Mouse (Mus musculus) cerebellum, adult 2 months (tissue): Measurements from ENCODE around the gene Gm21954.

ENCODE experiments used
- CTCF ChIP-seq: fragments of 200-500 bp; IDR thresholded peaks from 2 replicates; pipeline ENCODE4 v1.5.1; 2011; ENCODE audit warnings: low read depth, mild to moderate bottlenecking, control low read depth, low read length, moderate library complexity, borderline replicate concordance; ENCODE audit not compliant: insufficient read depth
- POLR2A ChIP-seq: fragments of 200-500 bp; IDR thresholded peaks from 2 replicates; pipeline ENCODE4 v1.6.1; 2011; ENCODE audit warnings: low read length, control low read depth, borderline replicate concordance; ENCODE audit not compliant: insufficient read depth

DNA sequence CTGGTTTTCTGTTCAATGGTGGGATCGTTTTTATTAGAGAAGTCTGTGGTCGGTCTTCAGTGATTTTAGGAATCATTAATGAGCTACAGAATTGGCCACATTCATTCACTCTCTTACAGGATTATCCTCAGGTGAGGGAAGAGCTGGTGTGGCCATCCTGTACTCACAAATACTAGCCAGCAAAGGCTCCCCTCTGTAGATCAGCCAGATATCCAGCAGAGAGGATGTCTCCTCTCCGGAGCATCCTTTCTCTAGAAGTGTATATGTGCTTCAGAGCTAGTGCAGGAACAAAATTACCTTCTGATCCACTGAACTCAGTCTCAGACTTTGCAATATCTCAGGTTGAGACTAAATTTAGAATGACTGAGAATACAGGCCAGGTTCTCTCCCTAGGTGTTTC lies 7.8 kb downstream of the Gm21954 start:
- TF ChIP-seq CTCF (no peak), POLR2A (peak; percentile 49; the same call in 1 of the 2 replicates)
